Mouse (Mus musculus) adrenal gland, adult 8-10 months (tissue): Measurements from ENCODE around the gene Tie1. TPM values are rescaled to one million over a fixed set of nuclear protein-coding genes. Genes with fewer than 3 reads are reported as not detected.
"Not testable (repeated sequence)": the region's sequence is repeated elsewhere in the genome, so short reads cannot be mapped to it uniquely, and the experiment has no call there.

Source experiments
- DNase-seq: peaks from one replicate; pipeline ENCODE4 v3.0.0; 2022
- total RNA-seq, 4 experiments: library from RNA; stranded (reverse); gene quantifications; 2 replicates each; pipeline ENCODE4 v1.2.4; 2022

Tie1 gene
- total RNA-seq = 10 to 100 TPM; 30.0 to 53.6 (median 45.1) TPM

- DNase-seq = peak; percentile 67
Observed at GRCm38 (mm10) chr4:118489717-118490132, at the start of gene Tie1. Tie1 (minus strand) TSS chr4:118490061.

GRCm38 (mm10) chr4:118537801-118538200 is 47.9 kb upstream of the Tie1 start:
- no peak for DNase-seq

GRCm38 (mm10) chr4:118535610-118536009 is 45.7 kb upstream of the Tie1 start:
- no peak for DNase-seq

GRCm38 (mm10) chr4:118533605-118534004 is 43.7 kb upstream of the Tie1 start:
- DNase-seq = no peak

- no peak for DNase-seq
Observed at GRCm38 (mm10) chr4:118533156-118533555, 43.3 kb upstream of the Tie1 start.

- no peak for DNase-seq
Observed at GRCm38 (mm10) chr4:118532663-118533062, 42.8 kb upstream of the Tie1 start.

GRCm38 (mm10) chr4:118527720-118528119 is 37.9 kb upstream of the Tie1 start:
- no peak for DNase-seq

- DNase-seq = no peak
Observed at GRCm38 (mm10) chr4:118527335-118527681, 37.4 kb upstream of the Tie1 start.

- no peak for DNase-seq
Observed at GRCm38 (mm10) chr4:118526408-118527334, 36.8 kb upstream of the Tie1 start, which contains the start of gene 2610528J11Rik. 2610528J11Rik (plus strand) TSS chr4:118526999.

- DNase-seq = no peak
Observed at GRCm38 (mm10) chr4:118525779-118526178, 35.9 kb upstream of the Tie1 start.

- no peak for DNase-seq
Observed at GRCm38 (mm10) chr4:118523976-118524375, 34.1 kb upstream of the Tie1 start.

- DNase-seq = no peak
Observed at GRCm38 (mm10) chr4:118522248-118522647, 32.4 kb upstream of the Tie1 start.

- no peak for DNase-seq
Observed at GRCm38 (mm10) chr4:118518208-118518607, 28.3 kb upstream of the Tie1 start.

- DNase-seq = no peak
Observed at GRCm38 (mm10) chr4:118517497-118518146, 27.8 kb upstream of the Tie1 start.

- no peak for DNase-seq
Observed at GRCm38 (mm10) chr4:118516699-118517496, 27.0 kb upstream of the Tie1 start.

- no peak for DNase-seq
Observed at GRCm38 (mm10) chr4:118509050-118509449, 19.2 kb upstream of the Tie1 start.

- not testable (repeated sequence) for DNase-seq
Observed at GRCm38 (mm10) chr4:118507171-118507570, 17.3 kb upstream of the Tie1 start.

GRCm38 (mm10) chr4:118505551-118505950 is 15.7 kb upstream of the Tie1 start:
- DNase-seq = no peak

- no peak for DNase-seq
Observed at GRCm38 (mm10) chr4:118500792-118501191, 10.9 kb upstream of the Tie1 start.

GRCm38 (mm10) chr4:118500171-118500724 is 10.4 kb upstream of the Tie1 start:
- DNase-seq = peak; percentile 15

- no peak for DNase-seq
Observed at GRCm38 (mm10) chr4:118490461-118490860, 600 bp upstream of the Tie1 start.

- DNase-seq = no peak
Observed at GRCm38 (mm10) chr4:118476773-118477530, 12.9 kb downstream of the Tie1 start.
